Mouse (Mus musculus): Measurements from ENCODE around the gene Ptpn7.
"Not testable (repeated sequence)": the region's sequence is repeated elsewhere in the genome, so short reads cannot be mapped to it uniquely, and the experiment has no call there.

Gene Ptpn7

DNA sequence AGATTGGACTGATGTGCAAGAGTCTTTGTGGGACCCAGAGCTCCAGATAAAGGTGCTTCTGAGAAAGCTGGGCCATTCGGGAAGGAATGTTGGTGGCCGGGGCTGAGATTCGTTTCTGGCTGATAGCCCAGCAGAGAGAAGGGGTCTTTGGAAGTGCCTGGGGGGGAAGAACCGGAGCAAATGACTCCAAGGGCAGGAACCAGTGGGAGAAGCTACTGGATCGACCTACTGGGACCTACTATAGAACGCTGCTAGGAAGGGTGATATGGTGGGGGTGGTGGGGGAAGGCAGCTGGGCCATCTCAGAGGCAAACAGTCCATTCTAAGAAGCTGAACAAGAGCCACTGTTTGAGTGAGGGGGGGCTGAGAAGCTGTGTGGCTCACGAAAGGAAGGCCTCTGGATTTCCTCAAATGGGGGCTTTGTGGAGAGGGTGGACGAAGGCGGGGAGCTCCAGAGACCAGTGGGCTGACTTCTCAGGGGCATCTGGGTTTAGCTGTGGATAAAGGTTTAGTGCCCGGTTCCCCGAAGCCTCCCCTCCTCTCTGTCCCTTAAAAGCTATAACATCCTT lies 27.1 kb downstream of the Ptpn7 start:
- no peak for DNase-seq

GRCm38 (mm10) chr1:135160411-135161050 lies 28.0 kb downstream of the Ptpn7 start:
- no peak for DNase-seq

DNA sequence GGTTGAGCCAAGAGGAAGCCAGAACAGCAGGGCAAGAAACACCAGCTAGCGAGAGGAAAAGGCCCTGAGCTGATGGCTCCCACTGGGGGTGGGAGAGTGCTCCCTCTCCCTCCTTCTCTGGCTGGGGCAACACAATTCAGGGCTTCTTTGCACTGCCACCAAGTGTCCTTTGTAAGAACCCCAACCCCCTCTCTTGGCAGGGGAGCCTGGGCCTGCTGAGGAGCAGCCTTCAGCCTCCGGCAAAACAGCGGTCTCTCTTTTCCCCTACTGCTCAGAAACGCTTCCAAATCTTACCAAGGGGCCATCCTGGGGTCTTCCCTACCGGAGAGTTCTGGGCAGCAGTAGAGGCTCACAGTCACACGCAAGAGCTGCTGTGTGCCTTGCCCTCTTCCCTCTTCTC lies 30.2 kb downstream of the Ptpn7 start:
- DNase-seq, result no peak

DNA sequence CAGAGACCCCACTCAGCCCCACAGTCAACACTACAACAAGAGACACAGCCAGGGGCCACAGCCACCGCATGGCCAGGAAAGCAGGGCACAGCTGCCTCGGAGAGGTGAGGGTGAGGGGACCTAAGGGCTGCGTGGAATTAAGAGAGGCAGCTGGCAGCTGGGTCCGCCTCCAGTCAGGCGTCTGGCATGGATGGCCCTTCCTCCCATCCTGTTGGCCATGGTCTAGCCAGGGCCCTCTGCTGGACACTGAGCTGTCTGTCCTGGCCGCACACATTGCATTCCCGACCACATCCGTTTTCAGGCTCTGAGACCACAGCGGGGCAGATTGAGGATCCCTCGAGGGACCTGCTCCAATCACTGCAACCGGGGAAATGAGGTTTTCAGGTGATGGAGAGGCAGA lies 34.9 kb downstream of the Ptpn7 start, which contains the start of gene Gpr37l1:
Gene Gpr37l1 (minus strand): TSS at position 247 of the 400 bp plus-strand sequence.
- DNase-seq, result no peak

- no peak for DNase-seq
These were observed 36.1 kb downstream of the Ptpn7 start for GRCm38 (mm10) chr1:135168453-135169200.

DNA sequence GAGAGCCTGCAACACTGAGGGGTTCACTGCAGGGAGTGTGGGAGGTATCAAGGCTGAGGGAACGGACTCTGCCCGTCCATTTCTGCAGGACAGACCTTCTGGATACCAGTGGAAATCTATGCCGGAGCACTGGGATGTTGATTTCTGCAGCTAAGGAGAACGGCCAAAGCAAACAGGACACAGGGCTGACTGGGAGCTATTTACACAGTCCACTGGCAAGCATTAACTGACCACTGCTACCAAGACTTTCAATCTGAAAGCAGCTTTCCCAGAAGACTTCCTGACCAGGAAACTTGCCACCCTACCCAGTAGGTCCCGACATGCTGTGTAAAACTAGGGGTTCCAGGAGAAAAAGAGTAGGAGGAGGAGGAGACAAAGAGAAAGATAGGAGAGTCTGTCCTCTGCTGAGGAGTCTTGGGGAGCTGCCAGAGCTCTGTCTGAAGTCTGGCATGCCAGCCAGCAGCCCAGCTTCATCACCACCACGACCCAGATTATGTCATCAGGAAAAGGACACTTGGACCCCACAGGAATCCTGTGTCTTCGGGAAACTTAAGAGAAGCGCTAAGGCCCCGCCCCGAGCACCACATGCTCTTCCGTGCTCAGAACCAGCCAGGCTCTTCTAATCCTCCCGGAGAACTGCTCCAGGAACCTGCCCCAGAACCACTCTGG lies 37.2 kb downstream of the Ptpn7 start:
- no peak for DNase-seq

DNA sequence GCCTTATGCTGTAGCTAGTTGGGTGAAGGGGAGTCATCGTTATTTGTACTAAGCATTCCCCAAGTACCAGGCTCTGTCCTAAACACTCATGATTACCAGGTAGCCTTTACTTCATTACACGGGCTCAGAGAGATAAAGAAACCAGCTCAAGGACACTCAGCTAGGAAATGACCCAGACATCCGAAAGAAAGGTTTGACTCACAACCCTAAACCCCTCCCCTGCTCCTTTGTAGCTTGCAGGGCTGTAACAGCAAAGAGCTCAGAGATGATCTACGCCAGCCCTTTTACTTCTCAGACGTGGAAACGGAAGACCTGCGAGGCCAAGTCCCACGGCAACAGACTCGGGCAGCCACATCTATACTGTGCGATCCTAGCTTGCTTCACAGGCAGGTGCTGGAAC lies 37.8 kb downstream of the Ptpn7 start:
- no peak for DNase-seq

- no peak for DNase-seq
These were observed 38.7 kb downstream of the Ptpn7 start for GRCm38 (mm10) chr1:135171202-135171601.

GRCm38 (mm10) chr1:135171984-135172383 lies 39.5 kb downstream of the Ptpn7 start:
- no peak for DNase-seq

DNA sequence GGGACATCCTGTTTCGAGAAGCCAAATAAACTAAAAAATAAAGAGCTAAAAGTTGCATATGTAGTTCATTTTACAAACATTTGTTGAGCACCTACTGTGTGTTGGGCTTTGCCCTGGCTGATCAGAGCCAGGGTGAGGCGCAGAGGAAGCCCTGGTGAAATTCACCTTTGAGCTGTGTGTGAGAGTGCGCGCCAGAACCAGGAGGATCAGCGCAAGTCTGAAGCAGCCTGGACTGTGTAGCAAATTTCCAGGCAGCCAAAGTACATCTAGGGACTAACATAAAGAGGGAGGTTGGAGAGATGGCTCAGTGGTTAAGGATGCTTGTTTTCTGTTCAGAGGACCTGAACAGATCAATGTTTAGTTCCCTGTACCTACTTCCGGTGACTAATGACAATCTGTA lies 40.8 kb downstream of the Ptpn7 start:
- no peak for DNase-seq

DNA sequence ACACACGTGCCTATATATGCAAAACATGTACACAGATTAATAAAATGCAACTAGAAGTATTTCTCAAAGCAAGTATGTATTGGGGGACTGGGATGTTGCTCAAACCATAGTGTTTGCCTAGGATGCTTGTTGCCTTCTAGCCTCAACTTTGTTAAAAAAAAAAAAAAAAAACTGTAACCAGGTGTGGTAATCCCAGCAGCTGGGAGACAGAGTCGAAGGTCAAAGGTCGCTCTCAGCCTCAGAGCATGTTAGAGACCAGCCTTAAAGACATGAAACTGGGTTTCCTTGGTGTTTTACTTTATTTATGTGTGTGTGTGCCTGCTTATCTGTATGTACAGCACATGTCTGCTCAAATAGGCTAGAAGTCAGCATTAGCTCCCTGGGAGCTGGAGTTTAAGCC lies 42.7 kb downstream of the Ptpn7 start:
- no peak for DNase-seq

GRCm38 (mm10) chr1:135177724-135178123 lies 45.2 kb downstream of the Ptpn7 start:
- DNase-seq, result no peak

- DNase-seq, result no peak
These were observed 46.4 kb downstream of the Ptpn7 start for GRCm38 (mm10) chr1:135178863-135179262.

- no peak for DNase-seq
These were observed 48.3 kb downstream of the Ptpn7 start for GRCm38 (mm10) chr1:135180830-135181229.

GRCm38 (mm10) chr1:135181275-135181674 lies 48.8 kb downstream of the Ptpn7 start:
- no peak for DNase-seq

- DNase-seq, result no peak
These were observed 49.6 kb downstream of the Ptpn7 start for GRCm38 (mm10) chr1:135181880-135182623.

DNA sequence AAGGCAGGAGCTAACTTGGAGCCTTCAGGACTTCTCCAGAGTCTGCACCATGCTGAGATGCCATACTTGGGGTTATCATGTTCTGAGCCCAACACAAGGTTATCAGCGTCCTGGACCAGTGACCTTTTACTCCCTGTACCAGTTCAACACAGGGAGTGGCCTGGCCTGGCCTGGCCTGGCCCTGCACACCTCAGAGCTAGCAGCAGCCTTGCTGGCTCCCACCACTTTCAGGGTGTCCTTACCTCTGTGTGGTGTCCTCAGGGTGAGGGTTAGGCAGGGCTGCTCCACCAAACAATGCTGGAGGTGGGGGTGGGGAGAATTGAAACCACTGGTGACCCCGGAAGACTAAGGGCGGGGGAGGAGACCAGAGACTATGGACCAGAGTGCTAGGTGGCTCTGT lies 50.5 kb downstream of the Ptpn7 start:
- no peak for DNase-seq

DNA sequence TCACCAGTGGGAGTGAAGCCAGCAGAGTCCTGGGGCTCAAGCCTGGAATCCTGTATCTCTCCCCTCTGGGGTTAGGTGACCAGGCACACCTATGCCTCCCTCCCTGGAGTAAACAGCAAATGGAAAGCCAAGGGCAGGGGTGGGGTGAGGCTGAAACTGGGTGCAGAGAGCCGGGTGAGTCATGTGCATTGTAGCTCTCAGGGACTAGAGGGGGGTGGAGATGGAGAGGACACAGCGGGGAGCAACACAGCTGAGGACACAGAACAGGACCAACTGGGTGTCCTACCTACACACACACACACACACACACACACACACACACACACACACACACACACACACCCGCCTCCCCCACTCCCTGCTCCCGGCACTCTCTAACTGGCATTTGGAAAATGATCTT lies 50.9 kb downstream of the Ptpn7 start:
- no peak for DNase-seq

- DNase-seq, result no peak
These were observed 51.6 kb downstream of the Ptpn7 start for GRCm38 (mm10) chr1:135183941-135184570.

- DNase-seq, result no peak
These were observed 53.4 kb downstream of the Ptpn7 start for GRCm38 (mm10) chr1:135185936-135186335.

GRCm38 (mm10) chr1:135186427-135186826 lies 53.9 kb downstream of the Ptpn7 start:
- no peak for DNase-seq

DNA sequence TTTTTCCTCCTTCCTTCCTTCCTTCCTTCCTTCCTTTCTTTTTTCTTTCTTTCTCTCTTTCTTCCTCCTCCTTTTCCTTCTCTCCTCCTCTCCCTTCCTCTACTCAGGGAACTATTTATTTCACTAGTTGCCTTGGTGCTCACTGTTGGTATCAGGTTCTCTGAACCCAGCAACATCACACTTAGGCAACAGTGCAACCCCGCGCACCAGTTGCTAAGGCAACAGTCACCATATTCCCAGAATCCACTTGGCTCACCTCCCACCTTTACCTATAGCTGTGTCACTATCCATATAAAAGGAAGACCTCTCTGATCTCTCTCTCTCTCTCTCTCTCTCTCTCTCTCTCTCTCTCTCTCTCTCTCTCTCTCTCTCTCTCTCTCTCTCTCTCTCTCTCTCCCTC lies 54.5 kb downstream of the Ptpn7 start:
- not testable (repeated sequence) for DNase-seq

Measured in thymus, postnatal 36 days (tissue).